Mouse (Mus musculus): ENCODE data around the gene Il17c.

Gene Il17c

DNA sequence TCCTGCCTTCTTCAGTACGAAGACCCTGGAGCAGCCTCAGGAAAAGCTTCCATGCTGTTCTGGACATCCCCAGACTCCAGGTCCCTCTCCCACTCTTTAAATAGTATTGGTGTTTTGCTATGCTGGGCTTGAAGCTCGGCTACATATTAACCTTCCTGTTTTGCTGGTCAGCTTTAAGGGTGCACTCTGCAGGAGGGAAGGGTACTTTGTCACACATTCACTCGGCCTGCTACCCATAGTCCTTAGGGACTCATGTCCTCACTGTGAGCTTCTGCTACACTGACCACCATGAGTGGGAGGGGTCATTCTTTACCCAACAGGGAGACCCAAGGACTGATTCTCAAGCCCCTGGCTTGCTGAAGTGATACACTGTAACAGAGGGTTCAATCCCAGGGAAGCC, 8.8 kb downstream of the Il17c start:
- peak; percentile 72 for DNase-seq (ENCODE audit: low spot score)

DNA sequence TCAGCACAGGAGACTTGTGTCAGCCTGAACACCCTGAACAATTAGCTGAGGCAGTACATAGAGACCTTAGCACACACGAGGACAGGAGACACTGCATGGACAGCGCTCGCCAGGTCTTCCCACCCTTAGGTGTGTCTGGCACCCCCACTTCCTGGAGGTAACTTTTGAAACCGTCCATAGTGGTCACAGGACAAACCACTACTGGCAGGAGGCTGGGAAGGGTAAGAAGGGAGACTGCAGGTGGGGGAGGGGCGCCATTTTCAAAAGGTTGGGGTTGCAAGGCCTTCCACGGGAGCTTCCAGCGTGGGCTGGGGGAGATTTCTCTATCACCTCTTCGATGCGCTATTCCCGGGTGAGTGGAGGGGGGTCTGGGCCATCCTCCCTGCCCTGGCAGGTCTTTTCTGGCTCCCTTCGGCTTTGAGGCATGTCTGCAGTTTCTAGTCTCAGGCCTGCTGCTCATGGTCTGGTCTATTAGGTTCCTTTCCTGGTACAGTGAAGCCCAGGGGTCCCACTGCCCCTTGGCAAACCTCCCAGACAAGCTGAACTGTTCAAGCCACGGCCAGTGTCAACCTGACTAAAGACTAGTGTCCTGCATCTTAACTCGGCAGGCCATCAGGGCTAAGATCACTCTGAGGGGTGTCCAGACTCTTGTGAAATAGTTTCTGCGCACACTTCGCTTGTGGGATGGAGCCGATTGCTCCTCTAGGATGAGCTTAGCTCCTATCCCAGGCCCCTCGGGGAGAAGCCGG, 10.0 kb downstream of the Il17c start:
- peak; percentile 59 for DNase-seq (ENCODE audit: low spot score)

DNA sequence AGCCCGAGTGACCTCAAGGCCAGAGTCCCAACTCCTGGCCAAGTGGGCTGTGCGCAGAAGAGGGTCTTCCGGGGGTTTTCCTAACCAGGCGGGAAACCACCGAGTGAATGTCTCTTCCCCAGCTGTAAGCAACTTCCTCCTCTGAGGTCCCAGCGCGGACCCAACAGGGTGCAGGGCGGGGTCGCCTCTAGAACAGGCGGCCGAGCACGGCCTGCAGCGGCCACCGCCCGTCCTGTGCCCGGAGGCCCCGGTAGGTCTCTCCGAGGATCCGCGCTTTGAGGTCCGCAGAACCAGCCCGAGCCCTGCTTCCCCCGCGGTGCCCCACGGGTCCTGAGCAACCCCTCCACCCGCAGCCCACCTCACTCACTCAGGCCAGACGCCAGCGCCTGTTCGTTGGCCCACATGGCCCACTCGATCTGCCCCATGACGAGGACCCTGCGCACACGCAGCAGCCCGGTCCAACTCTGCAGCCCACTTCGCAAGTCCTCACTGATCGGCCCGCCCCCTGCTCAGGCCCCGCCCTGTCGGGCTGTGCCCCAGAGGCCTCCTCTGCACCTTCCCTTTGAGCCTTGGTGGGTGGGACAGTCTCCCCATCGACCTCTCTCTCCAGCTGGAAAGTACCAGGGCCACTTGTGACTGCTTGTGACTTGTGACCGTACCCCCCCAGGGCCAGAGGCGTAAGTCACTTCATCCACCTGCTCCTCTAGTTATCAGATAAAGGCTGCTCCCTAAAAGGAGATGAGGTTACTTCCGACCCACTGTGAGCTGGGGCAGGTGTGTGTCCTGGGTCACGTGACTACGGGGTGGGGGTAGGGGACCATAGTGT, 10.8 kb downstream of the Il17c start, which contains the start of gene Cyba:
Cyba (minus strand) TSS at position 488 of the 826 bp plus-strand sequence.
- peak; percentile 87 for DNase-seq (ENCODE audit: low spot score)

DNA sequence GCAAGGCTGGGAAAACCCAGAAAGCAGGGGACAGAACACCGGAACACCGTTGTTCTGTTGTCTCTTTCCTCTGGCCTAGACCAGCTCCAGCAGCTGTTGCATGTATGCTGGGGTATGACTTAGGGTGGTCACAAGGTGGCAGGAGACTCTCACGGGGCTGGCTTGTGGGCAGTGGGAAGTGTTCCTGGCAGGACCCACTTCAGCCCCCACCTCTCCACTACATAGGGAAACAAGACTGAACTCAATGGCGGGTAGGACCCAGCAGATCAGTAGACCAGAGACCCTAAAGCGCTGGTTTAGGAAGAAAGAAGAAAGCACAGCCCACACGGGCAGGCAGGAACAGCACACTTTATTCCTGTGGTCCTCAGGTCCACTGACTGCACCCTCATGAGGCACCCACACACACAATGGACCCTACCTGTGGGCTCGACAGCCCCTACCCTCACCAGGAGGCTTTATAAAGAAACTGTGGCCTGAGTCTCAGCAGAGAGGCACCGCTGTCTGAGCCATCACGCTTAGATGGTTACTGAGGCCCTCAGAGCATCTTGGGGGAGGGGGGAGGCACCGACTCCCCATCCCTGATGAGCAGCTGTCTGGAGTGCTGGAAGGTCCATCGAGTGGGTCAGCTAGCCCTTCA, 11.6 kb downstream of the Il17c start:
- DNase-seq (ENCODE audit: low spot score): no peak

DNA sequence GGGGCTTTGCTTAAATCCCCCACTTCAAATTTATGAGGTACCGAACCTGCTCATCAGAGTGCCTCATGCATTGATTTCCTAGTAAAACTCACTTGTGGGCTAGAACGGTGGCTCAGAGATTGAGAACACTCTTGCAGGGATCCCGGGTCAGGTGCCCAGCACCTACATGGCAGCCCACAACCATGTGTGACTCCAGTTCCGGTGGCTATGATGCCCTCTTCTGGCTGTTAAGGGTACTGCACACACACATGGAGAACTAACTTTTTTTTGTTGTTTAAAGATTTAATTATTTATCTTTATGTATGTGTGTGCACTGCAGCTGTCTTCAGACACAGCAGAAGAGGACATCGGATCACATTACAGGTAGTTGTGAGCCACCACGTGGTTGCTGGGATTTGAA, 13.6 kb downstream of the Il17c start:
- no peak for DNase-seq (ENCODE audit: low spot score)

DNA sequence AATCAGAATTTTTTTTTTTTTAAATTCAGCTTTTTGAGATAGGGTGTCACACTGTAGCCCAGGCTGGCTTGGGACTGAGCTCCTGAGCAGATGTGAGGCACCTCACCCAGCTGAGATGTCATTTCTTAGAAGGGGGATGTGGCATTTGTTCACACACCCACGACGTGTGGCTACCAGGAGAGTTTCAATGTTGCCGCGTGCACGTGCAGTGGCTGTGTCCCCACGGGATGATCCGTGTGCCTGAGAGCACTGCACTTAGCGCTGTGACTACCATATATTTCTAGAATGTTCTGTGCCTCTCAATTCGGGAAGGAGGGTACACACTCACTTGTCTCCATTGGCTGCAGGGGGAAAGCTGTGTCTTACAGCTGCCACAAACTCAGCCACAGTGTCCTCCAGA, 14.3 kb downstream of the Il17c start:
- DNase-seq (ENCODE audit: low spot score): no peak

DNA sequence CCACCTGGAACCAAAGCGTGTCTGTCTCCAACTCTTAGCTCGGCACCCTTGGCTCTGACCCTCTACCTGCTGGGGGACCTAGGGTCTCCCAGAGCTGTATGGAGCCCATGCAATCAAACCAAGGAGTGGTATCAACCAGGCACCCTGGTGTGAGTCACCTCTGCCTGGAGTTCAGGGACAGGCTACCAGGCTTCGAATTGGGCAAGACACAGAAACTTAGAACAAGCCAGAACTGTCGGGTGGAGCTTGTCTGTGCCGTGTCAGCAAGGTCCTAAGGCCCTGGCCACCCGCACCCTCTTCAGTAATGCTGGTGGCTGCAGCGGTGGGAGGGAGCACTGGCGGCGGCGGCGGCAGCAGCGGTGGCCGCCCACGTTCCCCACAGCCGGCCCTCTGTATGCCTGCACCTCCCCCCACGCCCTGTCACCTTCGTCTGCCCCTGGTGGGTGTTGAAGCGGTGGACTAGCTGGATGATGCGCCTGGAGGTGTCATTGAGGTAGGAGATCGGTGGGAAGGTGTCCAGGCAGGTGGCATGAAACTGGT, 14.8 kb downstream of the Il17c start:
- DNase-seq (ENCODE audit: low spot score): no peak

DNA sequence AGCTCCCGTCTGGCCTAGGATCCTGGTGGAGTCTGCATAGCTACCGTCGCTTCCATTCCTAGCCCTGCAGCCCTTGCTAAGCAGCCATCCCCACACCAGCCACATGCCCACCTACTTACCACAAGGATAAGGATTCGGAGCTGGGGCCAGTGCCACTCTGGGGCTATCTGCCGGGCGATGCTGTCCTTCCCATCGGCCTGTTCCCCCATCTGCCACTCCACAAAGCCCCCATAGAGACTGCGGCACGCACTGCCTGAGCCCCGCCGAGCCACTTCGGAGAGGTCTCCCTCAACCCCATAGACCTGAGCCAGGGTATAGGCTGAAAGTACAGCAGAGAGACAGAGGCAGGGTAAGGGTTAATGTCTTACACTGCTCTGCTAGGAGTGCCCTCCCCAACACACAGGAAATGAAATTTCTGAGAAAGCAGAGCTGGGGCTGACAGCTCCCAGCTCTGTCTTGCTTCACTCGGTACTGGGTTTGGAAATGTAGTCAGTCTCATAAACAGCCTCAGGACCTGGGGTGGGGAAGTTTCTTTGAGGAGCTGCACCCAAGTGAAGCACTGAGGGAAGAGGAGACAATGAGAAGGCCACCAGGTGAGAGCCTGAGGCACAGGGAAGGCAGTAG, 16.0 kb downstream of the Il17c start:
- no peak for DNase-seq (ENCODE audit: low spot score)

DNA sequence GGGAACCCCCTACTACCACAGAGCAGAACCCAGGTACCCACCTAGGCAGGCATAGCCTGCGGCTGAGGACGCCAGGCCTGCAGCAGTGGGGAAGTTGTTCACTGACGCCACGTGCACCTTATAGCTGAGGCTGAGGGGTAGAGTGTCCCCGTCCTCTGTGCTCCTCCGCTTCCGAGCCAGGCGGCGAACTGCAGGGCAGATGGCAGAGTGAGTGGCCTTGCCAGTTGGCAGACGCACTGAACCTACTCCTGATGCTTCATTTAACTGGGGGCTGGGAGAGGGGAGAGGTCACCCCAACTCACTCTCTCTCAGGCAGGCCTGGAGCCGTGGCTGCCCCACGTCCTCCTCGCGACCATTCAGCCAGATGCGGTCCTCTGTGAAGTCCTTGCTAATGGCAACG, 17.5 kb downstream of the Il17c start:
- DNase-seq (ENCODE audit: low spot score): no peak

DNA sequence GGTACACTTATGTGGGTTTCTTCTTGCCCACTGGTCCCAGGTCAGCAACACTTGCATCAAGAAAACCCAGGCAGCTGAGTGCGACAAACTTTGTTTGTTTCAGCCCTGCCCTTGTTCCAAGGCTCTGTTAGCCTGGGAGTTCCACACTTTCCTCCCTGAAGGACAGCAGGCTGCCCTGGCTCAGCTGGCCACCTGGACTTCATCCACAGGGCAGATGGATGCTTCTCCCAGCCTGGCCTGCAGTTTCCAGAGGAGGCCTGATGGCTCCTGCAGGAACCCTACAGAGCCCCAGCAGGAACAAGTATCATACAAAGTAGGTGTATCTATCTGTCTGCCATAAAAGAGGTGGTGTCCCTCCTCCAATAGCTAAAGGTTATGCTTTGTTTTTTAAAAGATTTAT, 19.5 kb downstream of the Il17c start:
- no peak for DNase-seq (ENCODE audit: low spot score)

DNA sequence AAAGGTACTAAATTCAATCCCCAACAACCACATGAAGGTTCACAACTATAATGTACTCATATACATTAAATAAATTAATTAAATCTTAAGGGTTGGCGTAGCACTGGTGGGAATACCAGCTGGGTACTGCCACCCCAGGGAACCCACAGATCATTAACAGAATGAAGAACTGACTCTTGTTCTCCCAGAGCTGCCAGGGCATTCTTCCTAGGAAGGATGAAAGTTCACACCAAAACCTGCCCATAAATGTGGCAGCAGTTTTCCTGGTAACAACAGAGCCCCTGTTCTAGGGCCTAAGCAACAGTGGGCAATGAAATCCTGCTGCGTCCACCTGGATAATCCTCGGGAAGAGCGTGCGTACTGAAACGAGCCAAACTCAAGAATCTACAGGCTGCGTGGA, 20.5 kb downstream of the Il17c start:
- no peak for DNase-seq (ENCODE audit: low spot score)

DNA sequence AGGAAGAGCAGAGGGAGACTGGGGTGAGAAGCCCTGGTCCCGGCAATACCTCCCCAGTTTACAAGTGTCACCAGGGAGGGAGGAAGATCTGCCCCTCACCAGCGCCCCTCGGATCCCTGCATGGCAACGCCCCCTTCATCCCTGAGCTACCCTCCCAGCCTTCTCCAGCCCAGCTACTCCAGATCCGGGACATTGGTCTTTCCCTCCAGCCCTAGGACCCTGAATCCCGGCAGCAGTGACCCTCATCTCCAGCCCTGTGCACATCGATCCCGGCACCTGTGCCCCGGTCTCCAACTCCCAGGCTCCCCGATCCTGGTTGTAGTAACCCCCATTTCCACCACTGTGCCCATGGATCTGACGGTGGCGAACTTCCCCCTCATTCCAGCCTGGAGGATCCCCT, 21.0 kb downstream of the Il17c start:
- DNase-seq (ENCODE audit: low spot score): no peak

DNA sequence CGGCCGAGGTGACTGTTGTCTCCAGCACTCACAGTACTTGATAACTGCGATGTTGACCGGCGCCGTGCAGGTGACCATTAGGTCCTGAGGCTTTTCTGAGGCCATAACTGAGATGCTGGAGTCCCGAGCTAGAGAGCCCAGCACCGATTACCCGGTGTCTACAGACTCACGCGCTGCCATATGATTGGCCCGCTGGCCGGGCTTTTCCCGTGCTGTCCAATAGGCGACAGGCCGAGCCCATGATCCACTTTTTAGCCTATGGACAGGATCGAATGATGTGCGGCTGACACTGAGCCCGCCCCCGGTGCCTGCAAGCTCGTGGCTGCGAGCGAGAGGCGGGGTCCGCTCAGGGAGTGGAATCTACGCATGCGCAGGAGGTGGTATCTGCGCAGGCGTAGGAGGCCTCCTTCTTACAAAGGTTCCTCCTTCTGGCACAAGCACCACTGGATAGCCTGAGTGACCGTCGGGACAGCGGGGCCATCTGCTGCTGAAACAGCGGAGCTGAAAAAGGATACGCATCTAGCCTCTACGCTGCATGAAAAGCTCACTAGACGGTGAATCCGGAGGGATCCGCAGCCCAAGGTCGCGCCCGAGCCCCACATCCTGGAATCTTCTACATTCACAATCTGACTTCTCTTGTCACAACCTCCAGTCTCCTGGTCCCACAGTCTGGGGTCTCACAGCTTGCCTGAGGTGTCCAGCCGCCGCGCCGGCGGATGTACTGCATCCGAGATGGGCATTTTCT, 21.6 kb downstream of the Il17c start, which contains the start of gene Mvd:
Mvd (minus strand) TSS at position 161 of the 745 bp plus-strand sequence.
- DNase-seq (ENCODE audit: low spot score): peak; percentile 99

DNA sequence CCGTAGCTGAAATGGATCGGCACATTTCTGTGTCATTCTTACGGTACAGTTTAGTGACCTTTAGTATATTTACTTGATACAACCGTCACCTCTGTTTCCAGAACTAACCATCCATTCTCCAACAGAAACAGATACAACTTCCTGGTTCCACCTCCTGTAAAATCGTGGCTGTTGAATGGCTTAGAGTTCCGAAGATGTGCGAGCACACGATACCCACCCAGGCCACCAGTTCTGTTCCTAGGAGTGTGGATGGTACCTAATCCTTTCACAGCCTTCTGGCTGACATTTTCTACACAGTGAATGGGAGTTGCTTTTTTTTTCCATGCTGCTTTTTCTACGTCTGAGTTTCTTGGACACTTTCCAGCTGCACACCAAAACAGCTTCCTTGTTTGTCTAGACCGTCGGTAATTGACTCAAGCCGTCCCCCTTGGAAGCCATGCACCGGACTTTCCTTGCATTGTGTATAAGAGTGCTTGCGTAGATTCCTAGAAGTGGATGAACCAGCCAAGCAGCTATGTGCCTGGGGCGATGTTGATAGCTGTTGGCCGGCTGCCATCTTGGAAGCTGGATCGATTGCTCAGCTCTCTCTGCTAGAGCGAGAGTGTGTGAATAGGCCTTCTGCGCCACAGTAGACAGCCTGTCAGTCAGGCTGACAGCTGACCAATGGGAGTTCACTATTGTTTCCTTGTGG, 22.4 kb downstream of the Il17c start:
- peak; percentile 75 for DNase-seq (ENCODE audit: low spot score)

DNA sequence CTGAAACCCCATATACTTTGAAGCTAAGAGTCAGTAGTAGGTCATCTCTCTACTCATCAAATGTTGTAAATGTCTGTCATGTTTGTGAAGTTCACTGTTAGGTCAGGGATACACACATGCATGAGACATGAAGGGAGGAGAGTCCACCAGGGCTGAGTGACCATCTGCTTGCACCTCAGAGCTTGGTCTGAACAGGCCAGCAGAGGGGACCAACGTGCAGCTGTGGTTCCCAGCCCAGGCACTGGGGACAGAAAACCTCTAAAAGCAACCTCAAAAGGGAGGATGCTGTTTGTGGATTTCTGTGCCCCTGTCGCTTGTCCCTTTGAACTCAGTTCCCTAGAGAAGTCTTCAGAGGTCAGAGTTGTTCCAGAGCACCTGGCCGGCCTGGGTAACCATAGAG, 23.4 kb downstream of the Il17c start:
- DNase-seq (ENCODE audit: low spot score): no peak

DNA sequence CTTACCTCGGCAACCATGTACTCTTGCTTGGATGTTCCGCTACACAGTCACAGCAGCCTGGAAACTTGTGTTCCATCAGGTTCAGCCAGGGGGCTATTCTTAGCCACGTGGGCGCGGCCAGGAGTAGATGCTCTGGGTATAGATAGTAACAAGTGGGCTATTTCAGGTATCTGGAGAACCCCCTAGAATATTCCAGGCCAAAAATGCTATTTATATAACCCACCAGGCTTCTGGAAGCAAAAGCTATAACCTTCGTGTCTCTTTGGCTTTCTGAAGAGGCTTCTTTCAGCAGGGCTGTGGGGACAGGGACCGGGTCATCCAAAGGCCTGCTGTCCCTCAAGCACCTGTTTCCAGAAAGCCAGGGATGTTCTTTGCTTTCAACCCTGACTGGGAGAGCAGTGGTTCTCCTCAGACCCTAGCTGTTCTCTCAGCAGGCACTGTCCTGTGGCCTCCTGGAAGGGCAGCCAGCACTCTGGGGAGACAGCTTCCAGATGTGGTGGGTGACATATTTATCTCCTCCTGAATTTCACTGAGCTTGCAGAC, 29.4 kb downstream of the Il17c start:
- DNase-seq (ENCODE audit: low spot score): no peak

DNA sequence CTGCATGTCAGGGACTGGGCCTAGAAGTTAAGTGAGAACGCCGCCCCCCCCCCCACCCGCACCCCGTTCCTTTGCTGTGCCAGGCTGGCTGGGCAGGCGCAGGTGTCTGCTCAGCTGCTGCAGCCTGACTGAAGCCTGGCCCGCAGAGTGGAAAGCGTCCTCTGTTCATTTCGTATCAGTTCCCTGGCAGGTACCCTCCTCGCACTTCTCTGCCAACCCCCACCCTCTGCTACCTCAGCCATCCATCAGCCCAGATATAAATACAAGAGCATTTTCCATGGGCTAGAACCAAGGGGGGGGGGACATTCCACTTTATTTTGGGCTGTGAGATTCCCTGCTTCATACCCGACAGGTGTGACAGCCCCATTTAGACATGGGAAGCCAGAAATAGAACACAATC, 30.3 kb downstream of the Il17c start:
- no peak for DNase-seq (ENCODE audit: low spot score)

DNA sequence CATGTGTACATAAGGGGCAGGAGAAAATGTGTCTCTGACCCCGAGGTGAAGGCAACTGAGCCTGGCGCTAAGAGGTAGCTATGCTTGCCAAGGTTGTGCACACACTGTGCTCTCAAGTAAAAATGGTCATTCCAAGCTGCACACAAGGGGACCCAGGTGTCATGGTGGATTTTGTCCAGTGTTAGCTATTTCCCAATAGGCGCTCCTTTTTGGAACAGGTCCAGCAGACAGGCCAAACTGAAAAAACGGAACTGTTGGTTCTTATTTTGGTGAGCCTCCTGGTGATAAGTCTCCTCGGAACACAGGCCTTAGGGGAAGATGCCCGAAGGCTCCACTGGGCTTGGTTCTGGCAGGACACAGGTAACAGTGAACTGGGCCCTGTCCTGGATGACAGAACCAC, 32.6 kb downstream of the Il17c start:
- no peak for DNase-seq (ENCODE audit: low spot score)

DNA sequence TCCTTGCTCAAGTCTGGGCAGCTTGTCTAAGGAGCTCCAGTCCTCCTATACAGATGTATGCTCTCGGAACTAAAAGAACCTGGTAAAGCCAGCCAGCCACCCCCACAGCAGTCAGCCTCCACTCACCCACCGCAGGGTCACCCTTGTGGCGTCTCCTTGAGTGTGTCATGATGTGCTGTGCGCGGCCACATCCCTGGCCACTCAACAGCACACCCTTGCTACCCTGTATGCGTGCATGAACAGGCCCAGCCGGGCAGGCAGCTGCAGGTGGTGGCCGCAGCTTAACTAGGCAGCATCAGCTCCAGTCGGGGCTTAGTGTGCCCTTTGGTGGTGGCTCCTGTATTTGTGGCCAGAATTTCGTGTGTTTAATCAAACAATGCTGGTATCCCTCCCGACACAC, 35.4 kb downstream of the Il17c start:
- no peak for DNase-seq (ENCODE audit: low spot score)

DNA sequence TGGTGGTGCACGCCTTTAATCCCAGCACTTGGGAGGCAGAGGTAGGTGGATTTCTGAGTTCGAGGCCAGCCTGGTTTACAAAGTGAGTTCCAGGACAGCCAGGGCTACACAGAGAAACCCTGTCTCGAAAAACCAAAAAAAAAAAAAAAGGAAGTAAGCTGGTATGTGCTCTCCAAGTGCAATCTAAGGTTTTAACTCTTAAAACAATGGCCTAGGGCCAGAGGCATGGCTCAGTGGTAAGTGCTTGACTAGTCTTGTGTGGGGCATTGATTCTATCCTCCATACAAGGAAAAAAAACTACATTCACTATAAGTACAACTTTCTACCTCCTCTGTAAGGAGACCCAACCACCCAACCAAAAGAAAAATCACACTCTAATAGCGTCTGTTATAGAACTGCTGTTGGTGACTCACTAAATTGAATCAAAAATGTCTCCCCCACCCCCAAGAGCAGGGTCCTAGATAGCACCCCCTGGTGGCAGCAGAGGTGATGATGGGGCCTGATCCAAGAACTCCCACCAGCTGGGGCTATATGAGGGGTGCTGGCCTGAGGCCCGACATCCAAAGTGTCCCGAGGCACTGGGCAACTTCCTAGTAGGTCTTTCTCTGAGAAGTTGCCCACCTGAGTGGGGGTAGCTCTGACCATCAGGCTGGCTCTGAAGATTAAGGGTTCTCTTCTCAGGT, 37.5 kb downstream of the Il17c start:
- DNase-seq (ENCODE audit: low spot score): no peak

All from yolk sac, embryonic 10.5 days (tissue).